ENCODE assay signal across 16 mouse cellular contexts in the genomic region with DNA sequence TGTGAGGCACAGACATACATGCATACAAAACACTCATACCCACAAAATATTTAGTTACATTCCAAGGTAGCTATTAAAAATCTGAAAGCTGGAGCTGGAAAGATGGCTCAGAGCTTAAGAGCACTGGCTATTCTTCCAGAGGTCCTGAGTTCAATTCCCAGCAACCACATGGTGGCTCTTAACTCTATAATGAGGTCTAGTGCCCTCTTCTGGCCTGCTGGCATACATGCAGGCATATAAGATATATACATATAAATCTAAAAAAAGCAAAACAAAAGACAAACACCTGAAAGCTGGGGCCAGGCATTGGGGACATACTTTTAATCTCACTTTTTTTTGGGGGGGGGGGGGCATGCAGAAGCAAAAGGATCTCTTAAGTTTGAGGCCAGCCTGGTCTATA. TPM values are rescaled to one million over a fixed set of nuclear protein-coding genes. Genes with fewer than 3 reads are reported as not detected.
A peak's percentile ranks its signal among the peaks of the same experiment; 100 is the strongest.
DNase-seq lines count a peak whose midpoint lies in the region; ATAC-seq and TF ChIP-seq lines count a peak whose summit lies in the region.
"Had no signal": no experiment of that assay in that cellular context is flagged by ENCODE, and none has a peak within 500 bp of the region (broad histone marks: within the 10 kb centered on the region; RNA-seq: fewer than 3 reads in every experiment).

No protein-coding gene starts in this region.

- no peak overlapping the region for H3K4me3 ChIP-seq in limb, embryonic 14.5 days (replicated peaks; ENCODE audit: low read length)
- no peak overlapping the region for H3K4me3 ChIP-seq in limb, embryonic 10.5 days
- H3K4me3 ChIP-seq: erythroblast, embryonic 14.5 days; heart, embryonic 15.5 days; myocyte had no signal

- H3K9me3 ChIP-seq in limb, embryonic 14.5 days (ENCODE audit: control insufficient read depth, low read length): no peaks in the 10 kb centered on the region
- no peaks in the 10 kb centered on the region for H3K9me3 ChIP-seq in limb, embryonic 10.5 days (replicated peaks)
- H3K9me3 ChIP-seq: heart, embryonic 15.5 days had no signal

- no peaks in the 10 kb centered on the region for H3K4me1 ChIP-seq in limb, embryonic 14.5 days (ENCODE audit: control insufficient read depth, insufficient read depth, low read length)
- no peaks in the 10 kb centered on the region for H3K4me1 ChIP-seq in limb, embryonic 10.5 days

- no peak for ATAC-seq in CD4-positive, CD25-positive, alpha-beta regulatory T cell, adult 4 months
- no peak for ATAC-seq in limb, embryonic 14.5 days (ENCODE audit: low FRiP score, low read depth)
- 0 out of 2 replicates have a peak, but pooled peaks have one; percentile 37 for ATAC-seq in megakaryocyte progenitor cell, adult 5-6 weeks (replicated peaks; ENCODE audit: poor library complexity)

- no peak for TF ChIP-seq POLR2A in limb, embryonic 14.5 days (IDR thresholded peaks at IDR 0.05; ENCODE audit: borderline replicate concordance, extremely low read depth, insufficient read depth, insufficient read length)

- no peaks in the 10 kb centered on the region for H3K27me3 ChIP-seq in limb, embryonic 14.5 days (ENCODE audit: control insufficient read depth, insufficient read depth, low read length)
- no peaks in the 10 kb centered on the region for H3K27me3 ChIP-seq in limb, embryonic 10.5 days (ENCODE audit: low read depth, poor library complexity, severe bottlenecking)
- H3K27me3 ChIP-seq: heart, embryonic 15.5 days had no signal

- DNase-seq in CD4-positive, CD25-positive, alpha-beta regulatory T cell, adult 2 months (ENCODE audit: low read depth, low spot score): peak; percentile 39
- DNase-seq in limb, embryonic 14.5 days (ENCODE audit: low spot score): peak; percentile 8
- DNase-seq in limb, embryonic 10.5 days (ENCODE audit: low spot score): no peak
- DNase-seq in ES-CJ7 (ENCODE audit: low read depth, low spot score): peak; percentile 77
- no peak for DNase-seq in thymus, postnatal 10 days (ENCODE audit: low spot score in 2 of 2)
- DNase-seq in adrenal gland, adult (ENCODE audit: inconsistent age in 2 of 2, low spot score in 1 of 2): no peak
- DNase-seq: cerebellum, postnatal 36 days; gastrocnemius, postnatal 14 days; kidney, postnatal 25 days; thymus, adult 2 months had no signal

- peaks cover 73% of the 10 kb centered on the region for H3K36me3 ChIP-seq in limb, embryonic 14.5 days (ENCODE audit: control insufficient read depth, insufficient read depth, low read length)
- peaks cover 91% of the 10 kb centered on the region for H3K36me3 ChIP-seq in limb, embryonic 10.5 days

- no peak overlapping the region for H3K9ac ChIP-seq in limb, embryonic 14.5 days (ENCODE audit: low read depth, low read length, severe bottlenecking)
- H3K9ac ChIP-seq: heart, embryonic 15.5 days had no signal

- no peak overlapping the region for H3K4me2 ChIP-seq in limb, embryonic 14.5 days (replicated peaks; ENCODE audit: low read depth, low read length, severe bottlenecking)
- H3K4me2 ChIP-seq: heart, embryonic 15.5 days; liver, embryonic 11.5 days had no signal

- no peak overlapping the region for H3K27ac ChIP-seq in limb, embryonic 14.5 days (replicated peaks; ENCODE audit: low read depth, low read length)
- H3K27ac ChIP-seq in limb, embryonic 10.5 days: no peak overlapping the region
- H3K27ac ChIP-seq: heart, embryonic 15.5 days had no signal

RNA-seq across cellular contexts. Expression of gene Mdm4, which starts 17.0 kb away (rescaled TPM):
- 100 to 1,000 TPM in 1 of 2 experiments, 10 to 100 TPM in 1; 97.4 to 119 TPM for polyA plus RNA-seq in CD4-positive, CD25-positive, alpha-beta regulatory T cell, adult 4 months (2017; shearing (Covaris generic))
- polyA plus RNA-seq in limb, embryonic 14.5 days (2012; rRNA removed): 132 and 144 TPM in 2 replicates
- polyA plus RNA-seq in limb, embryonic 14.5 days (2014; fragmentation: Nextera tagmentation; extraction: Ambion mirVana): 45.6 and 50.2 TPM in 2 replicates
- polyA plus RNA-seq in limb, embryonic 10.5 days (2016; fragmentation: Nextera tagmentation; extraction: Ambion mirVana): 35.0 and 43.4 TPM in 2 replicates
- 65.0 and 85.1 TPM in 2 replicates for total RNA-seq in megakaryocyte progenitor cell, adult 5-6 weeks (2015)
- 105 and 121 TPM in 2 replicates for total RNA-seq in megakaryocyte progenitor cell, adult 5-6 weeks (2017)

RNA-seq across cellular contexts. Expression of gene Pik3c2b, which starts 32.1 kb away (rescaled TPM):
- polyA plus RNA-seq in CD4-positive, CD25-positive, alpha-beta regulatory T cell, adult 4 months (2017; shearing (Covaris generic)): 1 to 10 TPM in 1 of 2 experiments, under 1 TPM in 1; 0.78 to 1.1 TPM
- 10.7 and 13.5 TPM in 2 replicates for polyA plus RNA-seq in limb, embryonic 14.5 days (2012; rRNA removed)
- 8.1 and 8.4 TPM in 2 replicates for polyA plus RNA-seq in limb, embryonic 14.5 days (2014; fragmentation: Nextera tagmentation; extraction: Ambion mirVana)
- polyA plus RNA-seq in limb, embryonic 10.5 days (2016; fragmentation: Nextera tagmentation; extraction: Ambion mirVana): 6.1 and 7.4 TPM in 2 replicates
- total RNA-seq in megakaryocyte progenitor cell, adult 5-6 weeks (2015): 1.8 and 2.6 TPM in 2 replicates
- 1.5 and 1.7 TPM in 2 replicates for total RNA-seq in megakaryocyte progenitor cell, adult 5-6 weeks (2017)

Comparison
In these comparisons a context has a peak if more than half of its experiments do, and no peak if none do; other contexts are left out.
1. DNase-seq: peak in CD4-positive, CD25-positive, alpha-beta regulatory T cell, adult 2 months (single experiment), limb, embryonic 14.5 days (single experiment) and ES-CJ7 (single experiment); none in limb, embryonic 10.5 days (single experiment), thymus, postnatal 10 days (0 of 2) and adrenal gland, adult (0 of 2).